Comparison of ENCODE assay signal across 7 mouse cellular contexts in genomic region chr19:10018527-10018818, GRCm38 (mm10). TPM values are rescaled to one million over a fixed set of nuclear protein-coding genes. Genes with fewer than 3 reads are reported as not detected.
DNase-seq lines count a peak whose midpoint lies in the region; ATAC-seq and TF ChIP-seq lines count a peak whose summit lies in the region.

No protein-coding gene starts in this region.

- H3K4me2 ChIP-seq in lung, postnatal 0 days (replicated peaks; ENCODE audit: low read depth, low read length) = peak overlapping the region; percentile 90
- H3K4me2 ChIP-seq in forebrain, embryonic 11.5 days (ENCODE audit: low read depth, low read length, severe bottlenecking) = peak overlapping the region; percentile 76
- H3K4me2 ChIP-seq in limb, embryonic 13.5 days (replicated peaks) = peak overlapping the region; percentile 90

- peak overlapping the region; percentile 63 for H3K27ac ChIP-seq in lung, postnatal 0 days (ENCODE audit: low read length)
- H3K27ac ChIP-seq in forebrain, embryonic 11.5 days (ENCODE audit: low read depth, low read length) = no peak overlapping the region
- H3K27ac ChIP-seq in limb, embryonic 13.5 days = peak overlapping the region; percentile 40
- H3K27ac ChIP-seq in small intestine, adult 2 months (ENCODE audit: insufficient read depth, low read depth, low read length) = no peak overlapping the region

- DNase-seq in lung, postnatal 0 days (ENCODE audit: low spot score) = no peak
- no peak for DNase-seq in lung, postnatal 10 days
- no peak for DNase-seq in forebrain, embryonic 11.5 days (ENCODE audit: low spot score)
- DNase-seq in Muller cell, postnatal 12 days (ENCODE audit: inconsistent ontology term) = no peak
- DNase-seq in layer of hippocampus, adult 8-10 months (ENCODE audit: low spot score in 2 of 2) = no peak

- ATAC-seq in lung, postnatal 0 days = peak; percentile 52
- no peak; the same call in 1 of the 2 replicates for ATAC-seq in forebrain, embryonic 11.5 days (replicated peaks; ENCODE audit: low FRiP score)
- ATAC-seq in limb, embryonic 13.5 days (ENCODE audit: low FRiP score, low read depth) = peak; percentile 1; the same call in 1 of the 2 replicates

- no peaks in the 10 kb centered on the region for H3K36me3 ChIP-seq in lung, postnatal 0 days (ENCODE audit: insufficient read depth, low read length)
- no peaks in the 10 kb centered on the region for H3K36me3 ChIP-seq in forebrain, embryonic 11.5 days (ENCODE audit: control insufficient read depth, insufficient read depth, low read length)
- H3K36me3 ChIP-seq in limb, embryonic 13.5 days = no peaks in the 10 kb centered on the region
- no peaks in the 10 kb centered on the region for H3K36me3 ChIP-seq in small intestine, adult 2 months (ENCODE audit: control insufficient read depth, insufficient read depth, low read length)

- peak overlapping the region; percentile 44 for H3K9ac ChIP-seq in lung, postnatal 0 days (replicated peaks; ENCODE audit: low read depth)
- peak overlapping the region; percentile 71 for H3K9ac ChIP-seq in forebrain, embryonic 11.5 days (ENCODE audit: low read length)
- H3K9ac ChIP-seq in limb, embryonic 13.5 days = peak overlapping the region; percentile 86

- no peak for TF ChIP-seq POLR2A in small intestine, adult 2 months (IDR thresholded peaks at IDR 0.05; ENCODE audit: low read depth, low read length)

- 3% methylated on average over 3 of the region's 3 CpGs for WGBS in lung, postnatal 0 days
- 2% methylated on average over 3 of the region's 3 CpGs for WGBS in forebrain, embryonic 11.5 days
- 2% methylated on average over 3 of the region's 3 CpGs for WGBS in limb, embryonic 13.5 days
- 1% methylated on average over 3 of the region's 3 CpGs for WGBS in small intestine, adult 2 months

- no peak for TF ChIP-seq CTCF in lung, postnatal 0 days (IDR thresholded peaks at IDR 0.05)
- TF ChIP-seq CTCF in small intestine, adult 2 months (IDR thresholded peaks at IDR 0.05; ENCODE audit: extremely low read depth, insufficient read length, insufficient replicate concordance, low read depth, low read length) = no peak

- H3K4me3 ChIP-seq in lung, postnatal 0 days (ENCODE audit: low read depth, low read length) = peak overlapping the region; percentile 54
- peak overlapping the region; percentile 45 for H3K4me3 ChIP-seq in forebrain, embryonic 11.5 days (ENCODE audit: low read depth, low read length)
- peak overlapping the region; percentile 69 for H3K4me3 ChIP-seq in limb, embryonic 13.5 days
- H3K4me3 ChIP-seq in small intestine, adult 2 months (ENCODE audit: low read depth, low read length) = peak overlapping the region; percentile 62

- no peak for TF ChIP-seq EP300 in lung, postnatal 0 days (IDR thresholded peaks at IDR 0.05)

- no peaks in the 10 kb centered on the region for H3K27me3 ChIP-seq in lung, postnatal 0 days (replicated peaks; ENCODE audit: insufficient read depth, low read length)
- no peaks in the 10 kb centered on the region; the same call in 1 of the 2 replicates for H3K27me3 ChIP-seq in forebrain, embryonic 11.5 days (ENCODE audit: control insufficient read depth, insufficient read depth, low read length)
- H3K27me3 ChIP-seq in limb, embryonic 13.5 days = no peaks in the 10 kb centered on the region
- H3K27me3 ChIP-seq in small intestine, adult 2 months (ENCODE audit: control insufficient read depth, insufficient read depth, low read length) = no peaks in the 10 kb centered on the region

- H3K9me3 ChIP-seq in lung, postnatal 0 days (ENCODE audit: low read length) = no peaks in the 10 kb centered on the region
- no peaks in the 10 kb centered on the region for H3K9me3 ChIP-seq in forebrain, embryonic 11.5 days (ENCODE audit: control insufficient read depth, low read length)
- no peaks in the 10 kb centered on the region for H3K9me3 ChIP-seq in limb, embryonic 13.5 days

- H3K4me1 ChIP-seq in lung, postnatal 0 days (ENCODE audit: insufficient read depth, low read depth, low read length) = peaks cover 30% of the 10 kb centered on the region
- peaks cover 4% of the 10 kb centered on the region for H3K4me1 ChIP-seq in forebrain, embryonic 11.5 days (replicated peaks; ENCODE audit: control insufficient read depth, insufficient read depth, low read length)
- H3K4me1 ChIP-seq in limb, embryonic 13.5 days = peaks cover 70% of the 10 kb centered on the region
- peaks cover 16% of the 10 kb centered on the region for H3K4me1 ChIP-seq in small intestine, adult 2 months (ENCODE audit: control insufficient read depth, insufficient read depth, insufficient read length, low read length)

RNA-seq across cellular contexts. Expression of gene Rab3il1, which starts 17.0 kb away (rescaled TPM):
- polyA plus RNA-seq in lung, postnatal 0 days (2015; fragmentation: Nextera tagmentation; extraction: Ambion mirVana) = 23.8 and 25.9 TPM in 2 replicates
- 34.5 and 35.1 TPM in 2 replicates for polyA plus RNA-seq in forebrain, embryonic 11.5 days (2014; fragmentation: Nextera tagmentation; extraction: Ambion mirVana)
- polyA plus RNA-seq in limb, embryonic 13.5 days (2015; fragmentation: Nextera tagmentation; extraction: Ambion mirVana) = 40.6 and 45.2 TPM in 2 replicates
- polyA plus RNA-seq in small intestine, adult 2 months (2012; rRNA removed) = 4.1 and 4.3 TPM in 2 replicates
- 10 to 100 TPM in 3 of 4 experiments, 1 to 10 TPM in 1; 9.4 to 20.4 (median 14.0) TPM for total RNA-seq in layer of hippocampus, adult 8-10 months (2022)

RNA-seq across cellular contexts. Expression of gene Best1, which starts 17.0 kb away (rescaled TPM):
- polyA plus RNA-seq in lung, postnatal 0 days (2015; fragmentation: Nextera tagmentation; extraction: Ambion mirVana) = 2.0 and 2.3 TPM in 2 replicates
- polyA plus RNA-seq in forebrain, embryonic 11.5 days (2014; fragmentation: Nextera tagmentation; extraction: Ambion mirVana) = 0.92 and 1.5 TPM in 2 replicates
- 2.0 and 2.1 TPM in 2 replicates for polyA plus RNA-seq in limb, embryonic 13.5 days (2015; fragmentation: Nextera tagmentation; extraction: Ambion mirVana)
- polyA plus RNA-seq in small intestine, adult 2 months (2012; rRNA removed) = 0.09 and 0.18 TPM in 2 replicates
- 1 to 10 TPM in 2 of 4 experiments, under 1 TPM in 2; 0.76 to 2.1 (median 1.1) TPM for total RNA-seq in layer of hippocampus, adult 8-10 months (2022)

RNA-seq across cellular contexts. Expression of gene Fads3, which starts 22.9 kb away (rescaled TPM):
- polyA plus RNA-seq in lung, postnatal 0 days (2015; fragmentation: Nextera tagmentation; extraction: Ambion mirVana) = 79.6 and 96.1 TPM in 2 replicates
- polyA plus RNA-seq in forebrain, embryonic 11.5 days (2014; fragmentation: Nextera tagmentation; extraction: Ambion mirVana) = 5.9 and 6.1 TPM in 2 replicates
- polyA plus RNA-seq in limb, embryonic 13.5 days (2015; fragmentation: Nextera tagmentation; extraction: Ambion mirVana) = 10.0 and 10.8 TPM in 2 replicates
- polyA plus RNA-seq in small intestine, adult 2 months (2012; rRNA removed) = 7.6 and 18.9 TPM in 2 replicates
- 10 to 100 TPM; 23.6 to 33.3 (median 25.8) TPM for total RNA-seq in layer of hippocampus, adult 8-10 months (2022)

RNA-seq across cellular contexts. Expression of gene Fth1, which starts 38.1 kb away (rescaled TPM):
- 3,752 and 3,783 TPM in 2 replicates for polyA plus RNA-seq in lung, postnatal 0 days (2015; fragmentation: Nextera tagmentation; extraction: Ambion mirVana)
- 1,254 and 1,333 TPM in 2 replicates for polyA plus RNA-seq in forebrain, embryonic 11.5 days (2014; fragmentation: Nextera tagmentation; extraction: Ambion mirVana)
- polyA plus RNA-seq in limb, embryonic 13.5 days (2015; fragmentation: Nextera tagmentation; extraction: Ambion mirVana) = 1,470 and 1,484 TPM in 2 replicates
- polyA plus RNA-seq in small intestine, adult 2 months (2012; rRNA removed) = 9,432 and 18,582 TPM in 2 replicates
- 1,000 to 10,000 TPM; 3,051 to 4,196 (median 3,526) TPM for total RNA-seq in layer of hippocampus, adult 8-10 months (2022)

Comparison
In these comparisons a context has a peak if more than half of its experiments do, and no peak if none do; other contexts are left out.
1. H3K27ac ChIP-seq: peak in lung, postnatal 0 days (single experiment) and limb, embryonic 13.5 days (single experiment); none in forebrain, embryonic 11.5 days (single experiment) and small intestine, adult 2 months (single experiment).
2. Peak in every context shown above with its lines, with median percentiles within 50 percentile points of each other: H3K4me2 ChIP-seq, H3K4me3 ChIP-seq and H3K9ac ChIP-seq.